Mouse (Mus musculus) liver, adult 2 months (tissue): ENCODE data around the gene Vps8.

Experiments used
- CTCF ChIP-seq: fragments of 200-500 bp; IDR thresholded peaks from 2 replicates; pipeline ENCODE4 v1.5.1; 2011; ENCODE audit warnings: low read depth, low read length, control low read depth
- POLR2A ChIP-seq: fragments of 200-500 bp; IDR thresholded peaks from 2 replicates; pipeline ENCODE4 v1.6.1; 2011; ENCODE audit warnings: low read length, control low read depth; ENCODE audit not compliant: insufficient read depth; ENCODE audit errors: extremely low read depth

GRCm38 (mm10) chr16:21385926-21386881 lies 36.7 kb upstream of the Vps8 start:
- no peak for TF ChIP-seq CTCF
- no peak for TF ChIP-seq POLR2A
